Mouse (Mus musculus) cerebellum, postnatal 10 days (tissue): ENCODE measurements around the gene Clec3b.

Source experiments
- DNase-seq, 2 experiments: peaks; one replicate each; pipeline ENCODE4 v3.0.0; 2021; ENCODE audit warnings: mixed read lengths in 2 of 2

Clec3b gene

GRCm38 (mm10) chr9:123150241-123151020 is at the start of gene Clec3b:
TSS of gene Clec3b (plus strand) at chr9:123150946.
- peak; percentile 59 to 69 for DNase-seq

GRCm38 (mm10) chr9:123103425-123103824 is 47.3 kb upstream of the Clec3b start:
- no peak for DNase-seq

GRCm38 (mm10) chr9:123104362-123104761 is 46.4 kb upstream of the Clec3b start:
- no peak for DNase-seq

- no peak for DNase-seq
These were observed 43.6 kb upstream of the Clec3b start for GRCm38 (mm10) chr9:123107186-123107585.

GRCm38 (mm10) chr9:123109188-123109587 is 41.6 kb upstream of the Clec3b start:
- no peak for DNase-seq

GRCm38 (mm10) chr9:123111751-123112221 is 39.0 kb upstream of the Clec3b start:
- DNase-seq: peak in 1 of 2 experiments; percentile 13

GRCm38 (mm10) chr9:123112805-123113521 is 37.8 kb upstream of the Clec3b start, which contains the start of the genes Zdhhc3 and Exosc7:
TSS of gene Zdhhc3 (minus strand) at chr9:123113205.
TSS of gene Exosc7 (plus strand) at chr9:123113215.
- peak; percentile 94 for DNase-seq

GRCm38 (mm10) chr9:123113931-123114330 is 36.8 kb upstream of the Clec3b start:
- peak; percentile 41 to 55 for DNase-seq

GRCm38 (mm10) chr9:123115566-123115965 is 35.2 kb upstream of the Clec3b start:
- DNase-seq: no peak

GRCm38 (mm10) chr9:123123017-123123416 is 27.7 kb upstream of the Clec3b start:
- no peak for DNase-seq

- DNase-seq: peak; percentile 30 to 51
These were observed 27.0 kb upstream of the Clec3b start for GRCm38 (mm10) chr9:123123571-123124412.

GRCm38 (mm10) chr9:123124413-123124981 is 26.2 kb upstream of the Clec3b start:
- DNase-seq: no peak

GRCm38 (mm10) chr9:123127663-123128062 is 23.1 kb upstream of the Clec3b start:
- no peak for DNase-seq

- DNase-seq: no peak
These were observed 17.8 kb upstream of the Clec3b start for GRCm38 (mm10) chr9:123132994-123133393.

GRCm38 (mm10) chr9:123136953-123137682 is 13.6 kb upstream of the Clec3b start:
- no peak for DNase-seq

GRCm38 (mm10) chr9:123138891-123139474 is 11.8 kb upstream of the Clec3b start:
- peak; percentile 26 to 42 for DNase-seq

GRCm38 (mm10) chr9:123139887-123140614 is 10.7 kb upstream of the Clec3b start:
- no peak for DNase-seq

- DNase-seq: no peak
These were observed 2.3 kb upstream of the Clec3b start for GRCm38 (mm10) chr9:123148430-123148829.

- DNase-seq: no peak
These were observed 815 bp downstream of the Clec3b start for GRCm38 (mm10) chr9:123151561-123151960.

- DNase-seq: no peak
These were observed 1.3 kb downstream of the Clec3b start for GRCm38 (mm10) chr9:123152026-123152425.

- no peak for DNase-seq
These were observed 2.4 kb downstream of the Clec3b start for GRCm38 (mm10) chr9:123153121-123153520.
